Mouse (Mus musculus) urinary bladder, postnatal 14 days (tissue): ENCODE data around the gene Gm7075.
A peak's percentile ranks its signal among the peaks of the same experiment; 100 is the strongest.
"Not testable (repeated sequence)": the region's sequence is repeated elsewhere in the genome, so short reads cannot be mapped to it uniquely, and the experiment has no call there.

Experiments
- DNase-seq: peaks from one replicate; pipeline ENCODE4 v3.0.0; 2021; ENCODE audit warnings: low spot score

Gene Gm7075

GRCm38 (mm10) chr10:63417061-63417460 is 4.5 kb downstream of the Gm7075 start:
- DNase-seq = no peak

GRCm38 (mm10) chr10:63415850-63416249 is 5.7 kb downstream of the Gm7075 start:
- no peak for DNase-seq

GRCm38 (mm10) chr10:63415287-63415686 is 6.3 kb downstream of the Gm7075 start:
- no peak for DNase-seq

- no peak for DNase-seq
These were observed 8.8 kb downstream of the Gm7075 start for GRCm38 (mm10) chr10:63412756-63413155.

- not testable (repeated sequence) for DNase-seq
These were observed 9.9 kb downstream of the Gm7075 start for GRCm38 (mm10) chr10:63411674-63412073.

- DNase-seq = no peak
These were observed 11.2 kb downstream of the Gm7075 start for GRCm38 (mm10) chr10:63410162-63410956.

- no peak for DNase-seq
These were observed 18.0 kb downstream of the Gm7075 start for GRCm38 (mm10) chr10:63403636-63404035.

- no peak for DNase-seq
These were observed 18.7 kb downstream of the Gm7075 start for GRCm38 (mm10) chr10:63402731-63403504.

- no peak for DNase-seq
These were observed 24.6 kb downstream of the Gm7075 start for GRCm38 (mm10) chr10:63396963-63397362.

GRCm38 (mm10) chr10:63388948-63389347 is 32.6 kb downstream of the Gm7075 start:
- DNase-seq = no peak

GRCm38 (mm10) chr10:63386991-63387390 is 34.6 kb downstream of the Gm7075 start:
- DNase-seq = no peak

GRCm38 (mm10) chr10:63386444-63386843 is 35.1 kb downstream of the Gm7075 start:
- DNase-seq = peak; percentile 86

- DNase-seq = not testable (repeated sequence)
These were observed 35.7 kb downstream of the Gm7075 start for GRCm38 (mm10) chr10:63385897-63386296.

GRCm38 (mm10) chr10:63382372-63383279 is 39.0 kb downstream of the Gm7075 start, which contains the start of gene Dnajc12:
Gene Dnajc12 (plus strand): TSS chr10:63382443.
- peak; percentile 82 for DNase-seq

GRCm38 (mm10) chr10:63381498-63382280 is 39.9 kb downstream of the Gm7075 start, which contains the start of gene Sirt1:
Gene Sirt1 (minus strand): TSS chr10:63381704.
- no peak for DNase-seq

- DNase-seq = no peak
These were observed 42.5 kb downstream of the Gm7075 start for GRCm38 (mm10) chr10:63378948-63379680.

- peak; percentile 52 for DNase-seq
These were observed 44.1 kb downstream of the Gm7075 start for GRCm38 (mm10) chr10:63377468-63377867.

GRCm38 (mm10) chr10:63376303-63376702 is 45.3 kb downstream of the Gm7075 start:
- no peak for DNase-seq
